Mouse (Mus musculus): ENCODE measurements around the gene Upf3a. TPM values are rescaled to one million over a fixed set of nuclear protein-coding genes. Genes with fewer than 3 reads are reported as not detected.

Upf3a gene
- total and polyA plus RNA-seq, 3 experiments, result 18.1 to 40.5 (median 25.0) TPM

DNA sequence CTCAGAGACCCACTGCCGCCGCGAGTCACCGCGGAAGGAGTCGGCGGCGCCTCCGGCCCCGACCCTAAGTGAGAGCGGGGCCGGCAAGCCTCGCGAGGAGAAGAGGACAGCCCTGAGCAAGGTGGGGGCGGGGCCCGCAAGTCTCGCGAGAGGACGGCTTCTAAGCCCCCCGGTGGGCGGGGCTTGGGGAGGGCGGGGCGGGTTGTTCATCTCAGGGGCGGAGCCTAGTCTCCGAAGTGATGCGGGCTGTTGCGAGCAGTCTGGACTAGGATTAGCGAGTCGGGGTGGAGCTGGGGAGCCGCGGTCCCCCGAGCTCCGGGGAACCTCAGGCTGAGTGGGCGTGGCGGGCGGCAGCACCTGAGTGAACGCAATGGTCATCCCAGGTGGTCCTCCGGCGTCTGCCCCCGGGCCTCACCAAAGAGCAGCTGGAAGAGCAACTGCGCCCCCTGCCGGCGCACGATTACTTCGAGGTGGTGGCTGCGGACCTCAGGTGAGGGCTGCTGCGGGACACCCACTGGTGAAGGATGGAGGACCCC lies 417 bp downstream of the Upf3a start:
- TF ChIP-seq BHLHE40 (IDR thresholded peaks at IDR 0.05; ENCODE audit: low read depth, low read length), result no peak
- TF ChIP-seq MAZ (IDR thresholded peaks at IDR 0.05; ENCODE audit: low read depth, low read length), result no peak
- TF ChIP-seq EP300 (IDR thresholded peaks at IDR 0.05; ENCODE audit: low read length), result no peak
- peak; percentile 44 for TF ChIP-seq RAD21 (IDR thresholded peaks at IDR 0.05; ENCODE audit: low read depth, low read length)
- no peak for TF ChIP-seq KAT2A (IDR thresholded peaks at IDR 0.05; ENCODE audit: insufficient replicate concordance, low read length)
- TF ChIP-seq JUND (conservative IDR thresholded peaks at IDR 0.05; ENCODE audit: low read depth, low read length), result no peak
- TF ChIP-seq CTCF (conservative IDR thresholded peaks at IDR 0.05 in 1 of 2, IDR thresholded peaks at IDR 0.05 in 1 of 2; ENCODE audit: low read depth in 2 of 2, low read length in 2 of 2), result peak in 1 of 2 experiments; percentile 78; a peak in 2 of 4 replicates
- 0 out of 2 replicates have a peak, but pooled peaks have one; percentile 13 for TF ChIP-seq IRF4 (IDR thresholded peaks at IDR 0.05; ENCODE audit: low read depth, low read length)
- TF ChIP-seq MEF2A (IDR thresholded peaks at IDR 0.05; ENCODE audit: borderline replicate concordance, low read depth, low read length), result no peak
- no peak for TF ChIP-seq ZNF384 (IDR thresholded peaks at IDR 0.05; ENCODE audit: low read depth, low read length)
- peak; percentile 96 for TF ChIP-seq CHD2 (IDR thresholded peaks at IDR 0.05; ENCODE audit: low read length)
- TF ChIP-seq MAX (IDR thresholded peaks at IDR 0.05; ENCODE audit: low read length), result no peak
- peak; percentile 54; the same call in 1 of the 2 replicates for TF ChIP-seq HCFC1 (IDR thresholded peaks at IDR 0.05; ENCODE audit: low read depth, low read length)
- no peak for TF ChIP-seq POLR2AphosphoS2 (IDR thresholded peaks at IDR 0.05; ENCODE audit: low read depth, low read length)
- no peak for TF ChIP-seq MXI1 (IDR thresholded peaks at IDR 0.05; ENCODE audit: low read depth, low read length)
- peak; percentile 65 for TF ChIP-seq SMC3 (IDR thresholded peaks at IDR 0.05; ENCODE audit: low read depth, low read length)
- TF ChIP-seq UBTF (IDR thresholded peaks at IDR 0.05; ENCODE audit: low read depth, low read length), result no peak
- H3K9me3 ChIP-seq (replicated peaks; ENCODE audit: low read length), result no peaks in the 10 kb centered on the region
- H3K4me3 ChIP-seq (replicated peaks in 1 of 3; ENCODE audit: low read depth in 2 of 3, low read length in 2 of 3, poor library complexity in 1 of 3), result peak overlapping the region; percentile 72 to 75 (median 73)
- peak overlapping the region; percentile 52; the same call in 1 of the 2 replicates for H3K4me2 ChIP-seq (ENCODE audit: insufficient read depth, low read depth, poor library complexity, severe bottlenecking)
- no peaks in the 10 kb centered on the region for H3K27me3 ChIP-seq (replicated peaks)
- H3K27ac ChIP-seq (ENCODE audit: insufficient read depth, low read depth), result peak overlapping the region; percentile 77
- H3K79me2 ChIP-seq (replicated peaks; ENCODE audit: control insufficient read depth, extremely low read depth, insufficient read depth, poor library complexity, severe bottlenecking), result peaks cover under 1% of the 10 kb centered on the region; the same call in 1 of the 2 replicates
- H3K36me3 ChIP-seq (replicated peaks in 1 of 2; ENCODE audit: control insufficient read depth in 1 of 2, insufficient read depth in 1 of 2, low read length in 1 of 2), result peaks cover 17 to 43% of the 10 kb centered on the region in 2 experiments
- peaks cover 4 to 37% of the 10 kb centered on the region in 2 experiments; a peak in 3 of 4 replicates for H3K4me1 ChIP-seq (ENCODE audit: control insufficient read depth in 1 of 2, insufficient read depth in 2 of 2)
- dilution Hi-C loops (cut with MboI; ENCODE audit: extremely low pct_ligation_motif_present, extremely low pct_unique_long_range_greater_than_20kb, low sequenced_read_pairs) (no loop called here), in situ Hi-C loops (cut with MboI; ENCODE audit: low pct_ligation_motif_present, low pct_unique_long_range_greater_than_20kb, low sequenced_read_pairs) (loop anchor here (10.0 kb wide), 1 partner anchor 99 kb away; no protein-coding TSS in a partner anchor)
- peak; percentile 96 for DNase-seq (ENCODE audit: extremely low read depth)
- peak overlapping the region; percentile 84 for H3K9ac ChIP-seq (ENCODE audit: insufficient read depth, low read depth)

GRCm38 (mm10) chr8:13789606-13790005 lies 4.2 kb downstream of the Upf3a start:
- H3K27me3 ChIP-seq (replicated peaks), result no peaks in the 10 kb centered on the region
- dilution Hi-C loops (cut with MboI; ENCODE audit: extremely low pct_ligation_motif_present, extremely low pct_unique_long_range_greater_than_20kb, low sequenced_read_pairs) (no loop called here), in situ Hi-C loops (cut with MboI; ENCODE audit: low pct_ligation_motif_present, low pct_unique_long_range_greater_than_20kb, low sequenced_read_pairs) (loop anchor here (10.0 kb wide), 1 partner anchor 95 kb away; no protein-coding TSS in a partner anchor)
- no peak overlapping the region for H3K27ac ChIP-seq (ENCODE audit: insufficient read depth, low read depth)
- H3K9me3 ChIP-seq (replicated peaks; ENCODE audit: low read length), result no peaks in the 10 kb centered on the region
- H3K4me1 ChIP-seq (ENCODE audit: control insufficient read depth in 1 of 2, insufficient read depth in 2 of 2), result peaks cover 2 to 12% of the 10 kb centered on the region in 2 experiments; a peak in 3 of 4 replicates
- H3K36me3 ChIP-seq (replicated peaks in 1 of 2; ENCODE audit: control insufficient read depth in 1 of 2, insufficient read depth in 1 of 2, low read length in 1 of 2), result peaks cover 25 to 56% of the 10 kb centered on the region in 2 experiments
- TF ChIP-seq ELF1 (IDR thresholded peaks at IDR 0.05; ENCODE audit: low read depth, low read length), result no peak
- TF ChIP-seq ZKSCAN1 (IDR thresholded peaks at IDR 0.05; ENCODE audit: borderline replicate concordance, low read depth, low read length), result no peak
- no peak for TF ChIP-seq POLR2AphosphoS2 (IDR thresholded peaks at IDR 0.05; ENCODE audit: low read depth, low read length)
- no peak for TF ChIP-seq ZMIZ1 (IDR thresholded peaks at IDR 0.05; ENCODE audit: low read depth, low read length)
- TF ChIP-seq MAZ (IDR thresholded peaks at IDR 0.05; ENCODE audit: low read depth, low read length), result no peak
- no peak for TF ChIP-seq NRF1 (IDR thresholded peaks at IDR 0.05; ENCODE audit: low read depth, low read length)
- H3K4me3 ChIP-seq (replicated peaks in 1 of 3; ENCODE audit: low read depth in 2 of 3, low read length in 2 of 3, poor library complexity in 1 of 3), result no peak overlapping the region
- no peak overlapping the region for H3K9ac ChIP-seq (ENCODE audit: insufficient read depth, low read depth)
- no peak for DNase-seq (ENCODE audit: extremely low read depth)
- peaks cover 2% of the 10 kb centered on the region; the same call in 1 of the 2 replicates for H3K79me2 ChIP-seq (replicated peaks; ENCODE audit: control insufficient read depth, extremely low read depth, insufficient read depth, poor library complexity, severe bottlenecking)
- H3K4me2 ChIP-seq (ENCODE audit: insufficient read depth, low read depth, poor library complexity, severe bottlenecking), result no peak overlapping the region
